Mouse (Mus musculus): ENCODE measurements around the gene Irs2.

GRCm38 (mm10) chr8:10965401-10966117 lies 42.7 kb downstream of the Irs2 start:
- TF ChIP-seq CTCF (conservative IDR thresholded peaks at IDR 0.05; ENCODE audit: low read length) (no peak), NANOG (IDR thresholded peaks at IDR 0.05; ENCODE audit: borderline replicate concordance, low read length) (no peak), POU5F1 (IDR thresholded peaks at IDR 0.05; ENCODE audit: borderline replicate concordance, low read length) (no peak)

All from E14TG2a.4 (cell line).